Mouse (Mus musculus): ENCODE data around the gene 4930415O20Rik. TPM values are rescaled to one million over a fixed set of nuclear protein-coding genes. Genes with fewer than 3 reads are reported as not detected.

The 4930415O20Rik gene
- polyA plus RNA-seq, 1 experiment from 2014 or later: 0.31 TPM

DNA sequence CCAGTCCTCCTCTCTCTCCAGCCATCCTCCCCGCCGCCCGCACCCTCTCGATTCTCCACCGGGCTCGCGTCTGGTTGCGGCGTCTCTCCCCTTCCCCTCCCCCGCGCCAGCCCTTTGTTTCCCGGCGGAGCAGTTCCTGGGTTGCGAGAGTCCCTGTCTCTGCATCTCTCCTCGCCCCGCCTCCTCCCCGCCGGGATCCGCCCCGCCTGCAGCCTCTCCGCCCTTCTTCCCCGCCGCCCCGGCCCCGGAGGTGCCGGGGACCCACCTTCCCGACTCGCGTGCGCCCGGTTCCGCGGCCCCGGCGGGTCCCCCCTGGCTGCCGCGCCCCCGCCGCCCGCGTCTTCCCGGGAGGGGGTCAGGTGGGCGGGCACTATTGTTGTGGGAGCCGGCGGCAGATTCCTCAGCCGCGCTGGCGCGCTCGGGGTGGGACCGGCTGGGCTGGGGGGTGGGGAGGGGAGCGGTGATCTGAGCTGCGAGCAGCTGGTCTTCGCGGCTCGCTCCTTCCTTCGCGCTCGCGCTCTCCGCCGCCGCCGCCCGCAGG lies 63.8 kb downstream of the 4930415O20Rik start:
- DNase-seq (ENCODE audit: low spot score) (peak; percentile 69), ATAC-seq (peak; percentile 58)
- TF ChIP-seq EP300 (IDR thresholded peaks at IDR 0.05) (no peak), CTCF (IDR thresholded peaks at IDR 0.05) (no peak)
- H3K4me1 ChIP-seq (ENCODE audit: insufficient read depth, low read depth, low read length): peaks cover 11% of the 10 kb centered on the region; the same call in 1 of the 2 replicates
- peaks cover 13% of the 10 kb centered on the region for H3K27me3 ChIP-seq (replicated peaks; ENCODE audit: insufficient read depth, low read length)
- H3K36me3 ChIP-seq (ENCODE audit: insufficient read depth, low read length): no peaks in the 10 kb centered on the region
- H3K9ac ChIP-seq (replicated peaks; ENCODE audit: low read depth): peak overlapping the region; percentile 38; the same call in 1 of the 2 replicates
- peak overlapping the region; percentile 79 for H3K4me3 ChIP-seq (ENCODE audit: low read depth, low read length)
- peak overlapping the region; percentile 99 for H3K4me2 ChIP-seq (replicated peaks; ENCODE audit: low read depth, low read length)
- H3K27ac ChIP-seq (ENCODE audit: low read length): no peak overlapping the region
- WGBS: 2% methylated on average over 42 of the region's 65 CpGs
- H3K9me3 ChIP-seq (ENCODE audit: low read length): no peaks in the 10 kb centered on the region

DNA sequence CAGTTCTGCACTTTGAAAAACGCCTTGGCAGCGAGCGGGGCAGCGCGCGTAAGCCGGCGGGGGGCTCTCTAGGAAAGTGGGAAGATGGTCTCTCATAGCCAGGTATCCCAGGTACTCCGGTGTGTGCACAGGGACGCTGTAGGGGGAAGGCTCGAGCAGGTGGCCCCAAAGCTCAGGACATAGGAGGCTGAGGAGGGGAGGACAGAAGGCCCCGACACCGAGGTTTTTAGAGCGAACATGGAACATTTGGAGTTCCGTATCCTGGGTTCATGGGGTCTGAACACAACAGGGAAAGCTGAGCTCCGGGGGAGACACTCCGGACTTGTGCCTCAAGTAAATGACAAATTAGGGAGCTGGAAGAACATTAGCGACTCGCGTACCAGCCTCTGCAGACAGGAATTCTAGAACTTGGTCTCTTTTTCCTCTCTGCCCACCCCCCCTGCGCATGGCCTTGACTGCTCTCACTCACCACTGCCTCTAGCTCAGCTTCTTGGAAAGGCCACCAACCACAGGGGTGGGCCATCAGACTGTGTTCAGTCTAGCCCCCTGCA lies 64.6 kb downstream of the 4930415O20Rik start:
- H3K36me3 ChIP-seq (ENCODE audit: insufficient read depth, low read length): no peaks in the 10 kb centered on the region
- no peak overlapping the region; the same call in 1 of the 2 replicates for H3K9ac ChIP-seq (replicated peaks; ENCODE audit: low read depth)
- ATAC-seq (no peak), DNase-seq (ENCODE audit: low spot score) (no peak)
- H3K4me1 ChIP-seq (ENCODE audit: insufficient read depth, low read depth, low read length): peaks cover 11% of the 10 kb centered on the region; the same call in 1 of the 2 replicates
- H3K27ac ChIP-seq (ENCODE audit: low read length): no peak overlapping the region
- peak overlapping the region; percentile 99 for H3K4me2 ChIP-seq (replicated peaks; ENCODE audit: low read depth, low read length)
- 6% methylated on average over 21 of the region's 21 CpGs for WGBS
- peak overlapping the region; percentile 79 for H3K4me3 ChIP-seq (ENCODE audit: low read depth, low read length)
- H3K27me3 ChIP-seq (replicated peaks; ENCODE audit: insufficient read depth, low read length): peaks cover 13% of the 10 kb centered on the region
- 0 out of 2 replicates have a peak, but pooled peaks have one; percentile 3 for TF ChIP-seq CTCF (IDR thresholded peaks at IDR 0.05)
- TF ChIP-seq EP300 (IDR thresholded peaks at IDR 0.05): no peak
- no peaks in the 10 kb centered on the region for H3K9me3 ChIP-seq (ENCODE audit: low read length)

DNA sequence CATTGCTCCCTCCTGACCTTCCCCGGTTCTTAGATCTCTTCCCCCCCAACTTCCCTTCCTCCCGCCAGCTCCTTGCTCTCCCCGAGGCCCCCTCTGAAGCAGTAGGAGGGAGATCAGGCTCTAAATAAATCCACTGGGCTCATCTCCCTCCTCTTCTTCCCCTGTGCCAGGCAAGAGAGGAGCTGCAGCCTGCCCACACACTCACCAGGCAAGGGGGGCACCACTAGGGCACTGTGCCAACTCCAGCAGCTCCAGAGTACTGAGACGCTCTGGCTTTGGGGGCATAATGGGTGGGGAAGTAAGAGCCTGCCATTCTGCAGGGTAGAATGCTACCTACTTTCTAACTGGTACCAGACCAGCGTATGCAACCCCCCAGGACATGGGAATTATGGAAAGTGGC lies 65.7 kb downstream of the 4930415O20Rik start:
- no peak for ATAC-seq
- no peak overlapping the region for H3K27ac ChIP-seq (ENCODE audit: low read length)
- TF ChIP-seq CTCF (IDR thresholded peaks at IDR 0.05) (no peak), EP300 (IDR thresholded peaks at IDR 0.05) (no peak)
- H3K4me1 ChIP-seq (ENCODE audit: insufficient read depth, low read depth, low read length): peaks cover 11% of the 10 kb centered on the region; the same call in 1 of the 2 replicates
- H3K9ac ChIP-seq (replicated peaks; ENCODE audit: low read depth): no peak overlapping the region
- no peak overlapping the region for H3K4me3 ChIP-seq (ENCODE audit: low read depth, low read length)
- 54% methylated on average over 5 of the region's 5 CpGs for WGBS
- H3K36me3 ChIP-seq (ENCODE audit: insufficient read depth, low read length): no peaks in the 10 kb centered on the region
- H3K4me2 ChIP-seq (replicated peaks; ENCODE audit: low read depth, low read length): no peak overlapping the region
- H3K9me3 ChIP-seq (ENCODE audit: low read length): no peaks in the 10 kb centered on the region
- H3K27me3 ChIP-seq (replicated peaks; ENCODE audit: insufficient read depth, low read length): peaks cover 13% of the 10 kb centered on the region
- DNase-seq (ENCODE audit: low spot score): no peak

DNA sequence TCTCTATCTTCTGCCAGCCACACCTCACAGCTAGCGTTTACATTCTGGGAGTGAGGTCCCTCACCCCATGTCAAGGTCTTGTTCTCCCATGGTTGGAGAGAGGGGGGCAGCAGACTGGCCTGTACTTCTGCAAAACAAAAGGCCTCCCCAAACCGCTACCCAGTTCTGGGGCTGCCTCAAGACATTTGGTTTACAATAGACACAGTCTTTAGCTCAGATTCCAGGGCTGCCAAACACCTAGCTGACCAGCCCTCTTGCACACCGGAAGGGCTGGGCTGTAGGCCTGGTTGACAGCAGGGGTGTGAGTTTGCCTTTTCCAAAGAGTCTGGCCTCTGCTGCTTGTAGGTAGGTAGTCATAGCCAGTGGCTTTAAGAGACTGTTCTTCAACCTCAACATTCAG lies 66.4 kb downstream of the 4930415O20Rik start:
- peaks cover 13% of the 10 kb centered on the region for H3K27me3 ChIP-seq (replicated peaks; ENCODE audit: insufficient read depth, low read length)
- no peak overlapping the region for H3K4me2 ChIP-seq (replicated peaks; ENCODE audit: low read depth, low read length)
- H3K9ac ChIP-seq (replicated peaks; ENCODE audit: low read depth): no peak overlapping the region
- H3K4me1 ChIP-seq (ENCODE audit: insufficient read depth, low read depth, low read length): peaks cover 11% of the 10 kb centered on the region; the same call in 1 of the 2 replicates
- H3K36me3 ChIP-seq (ENCODE audit: insufficient read depth, low read length): no peaks in the 10 kb centered on the region
- no peak overlapping the region for H3K27ac ChIP-seq (ENCODE audit: low read length)
- H3K9me3 ChIP-seq (ENCODE audit: low read length): no peaks in the 10 kb centered on the region
- no peak for ATAC-seq
- no peak for DNase-seq (ENCODE audit: low spot score)
- TF ChIP-seq CTCF (IDR thresholded peaks at IDR 0.05) (no peak), EP300 (IDR thresholded peaks at IDR 0.05) (no peak)
- 57% methylated on average over 3 of the region's 3 CpGs for WGBS
- H3K4me3 ChIP-seq (ENCODE audit: low read depth, low read length): no peak overlapping the region

Other genes starting within 250 kb of the 4930415O20Rik start
- gene Olfr284, start 230.0 kb upstream of the 4930415O20Rik start, polyA plus RNA-seq (2015; fragmentation: Nextera tagmentation; extraction: Ambion mirVana): not detected in 2 replicates
- gene Olfr283, start 190.1 kb upstream of the 4930415O20Rik start, polyA plus RNA-seq (2015; fragmentation: Nextera tagmentation; extraction: Ambion mirVana): not detected in 2 replicates
- not detected in 2 replicates for gene Olfr282, start 139.8 kb upstream of the 4930415O20Rik start, polyA plus RNA-seq (2015; fragmentation: Nextera tagmentation; extraction: Ambion mirVana)
- not detected in 2 replicates for gene Olfr281, start 118.4 kb upstream of the 4930415O20Rik start, polyA plus RNA-seq (2015; fragmentation: Nextera tagmentation; extraction: Ambion mirVana)
- gene OR5BS1P, start 101.1 kb upstream of the 4930415O20Rik start, polyA plus RNA-seq (2015; fragmentation: Nextera tagmentation; extraction: Ambion mirVana): not detected in 2 replicates
- 0.31 and 3.3 TPM in 2 replicates for gene Lalba, start 88.3 kb upstream of the 4930415O20Rik start, polyA plus RNA-seq (2015; fragmentation: Nextera tagmentation; extraction: Ambion mirVana)
- not detected in 2 replicates for gene Olfr279, start 78.6 kb upstream of the 4930415O20Rik start, polyA plus RNA-seq (2015; fragmentation: Nextera tagmentation; extraction: Ambion mirVana)
- 50.4 and 56.0 TPM in 2 replicates for gene Kansl2, start 36.7 kb upstream of the 4930415O20Rik start, polyA plus RNA-seq (2015; fragmentation: Nextera tagmentation; extraction: Ambion mirVana)
- 31.0 and 32.2 TPM in 2 replicates for gene Ccnt1, start 81 bp upstream of the 4930415O20Rik start, polyA plus RNA-seq (2015; fragmentation: Nextera tagmentation; extraction: Ambion mirVana)
- 9.2 and 12.1 TPM in 2 replicates for gene Adcy6, start 39.1 kb downstream of the 4930415O20Rik start, polyA plus RNA-seq (2015; fragmentation: Nextera tagmentation; extraction: Ambion mirVana)
- 7.4 and 10.7 TPM in 2 replicates for gene Cacnb3, start 59.8 kb downstream of the 4930415O20Rik start, polyA plus RNA-seq (2015; fragmentation: Nextera tagmentation; extraction: Ambion mirVana)
- gene Ddx23, start 91.9 kb downstream of the 4930415O20Rik start, polyA plus RNA-seq (2015; fragmentation: Nextera tagmentation; extraction: Ambion mirVana): 14.5 and 17.5 TPM in 2 replicates
- gene Rnd1, start 106.5 kb downstream of the 4930415O20Rik start, polyA plus RNA-seq (2015; fragmentation: Nextera tagmentation; extraction: Ambion mirVana): 3.1 and 3.9 TPM in 2 replicates
- 3.7 and 5.1 TPM in 2 replicates for gene Ccdc65, start 137.2 kb downstream of the 4930415O20Rik start, polyA plus RNA-seq (2015; fragmentation: Nextera tagmentation; extraction: Ambion mirVana)
- 45.2 and 45.5 TPM in 2 replicates for gene Fkbp11, start 157.2 kb downstream of the 4930415O20Rik start, polyA plus RNA-seq (2015; fragmentation: Nextera tagmentation; extraction: Ambion mirVana)
- gene Arf3, start 192.2 kb downstream of the 4930415O20Rik start, polyA plus RNA-seq (2015; fragmentation: Nextera tagmentation; extraction: Ambion mirVana): 47.1 and 56.0 TPM in 2 replicates
- 0.13 and 0.14 TPM in 2 replicates for gene Wnt10b, start 207.1 kb downstream of the 4930415O20Rik start, polyA plus RNA-seq (2015; fragmentation: Nextera tagmentation; extraction: Ambion mirVana)
- not detected in 2 replicates for gene Wnt1, start 218.9 kb downstream of the 4930415O20Rik start, polyA plus RNA-seq (2015; fragmentation: Nextera tagmentation; extraction: Ambion mirVana)
- 0.04 TPM in 2 replicates for gene Ddn, start 238.5 kb downstream of the 4930415O20Rik start, polyA plus RNA-seq (2015; fragmentation: Nextera tagmentation; extraction: Ambion mirVana)